In the genomic region with DNA sequence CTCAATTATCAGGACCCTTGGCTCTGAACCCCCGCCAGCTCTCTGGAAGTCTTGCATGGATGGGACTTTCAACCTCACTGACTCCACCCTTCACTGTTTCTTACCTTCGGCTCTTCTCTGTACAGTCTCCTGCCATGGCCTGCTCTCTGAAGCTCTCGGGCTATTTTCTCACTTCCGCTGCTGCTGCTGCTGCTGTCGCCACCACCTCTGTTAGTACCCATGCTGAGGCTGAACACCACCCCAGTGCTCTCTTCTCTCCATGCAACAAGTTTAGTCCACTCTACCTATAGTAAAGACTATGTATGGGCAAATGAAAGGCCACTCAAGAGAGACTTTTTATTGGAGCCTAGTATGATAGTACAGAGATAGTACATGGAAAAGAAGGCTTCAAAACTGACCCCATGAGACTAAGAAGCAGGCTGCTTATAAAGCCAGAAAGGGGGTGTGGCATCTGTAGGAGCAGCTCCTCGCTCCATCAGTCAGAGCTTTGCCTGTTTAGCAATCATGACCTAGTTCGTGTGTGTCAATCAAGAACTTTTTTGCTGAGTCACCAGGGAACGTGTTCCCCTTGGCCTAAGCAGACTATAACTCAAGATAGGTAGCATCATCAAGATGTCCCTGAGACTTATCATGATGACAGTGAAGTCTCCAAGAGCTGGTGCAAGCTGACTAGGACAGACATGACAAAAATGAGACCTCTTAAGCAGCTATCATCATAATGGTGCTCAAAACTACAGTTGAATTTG, we compare ENCODE assay signal across 17 mouse cellular contexts. TPM values are rescaled to one million over a fixed set of nuclear protein-coding genes. Genes with fewer than 3 reads are reported as not detected.
DNase-seq lines count a peak whose midpoint lies in the region; ATAC-seq and TF ChIP-seq lines count a peak whose summit lies in the region.
"Had no signal": no experiment of that assay in that cellular context is flagged by ENCODE, and none has a peak within 500 bp of the region (broad histone marks: within the 10 kb centered on the region; RNA-seq: fewer than 3 reads in every experiment).

No protein-coding gene starts in this region.

- DNase-seq in gastrocnemius, adult 2 months: no peak
- DNase-seq in gastrocnemius, postnatal 4 days (ENCODE audit: low spot score in 2 of 2): no peak
- DNase-seq in 416B (ENCODE audit: low read depth): peak; percentile 77
- DNase-seq in NIH3T3 (ENCODE audit: low read depth): peak; percentile 69
- no peak for DNase-seq in urinary bladder, adult 18-20 months (ENCODE audit: low spot score in 2 of 2)
- DNase-seq in layer of hippocampus, postnatal 14 days (ENCODE audit: low spot score in 2 of 2): no peak
- DNase-seq: cerebellum, adult 9-11 months; forebrain, postnatal 0 days; heart, adult 2 months; kidney, adult 9 months; thymus, postnatal 25 days had no signal

- TF ChIP-seq CTCF in gastrocnemius, adult 2 months (IDR thresholded peaks at IDR 0.05): no peak

- H3K4me3 ChIP-seq in gastrocnemius, adult 2 months: no peak overlapping the region
- H3K4me3 ChIP-seq: heart, adult 2 months; hindbrain, embryonic 12.5 days; megakaryocyte, embryonic 14.5 days; midbrain, embryonic 15.5 days had no signal

- peak overlapping the region; percentile 35; the same call in 1 of the 2 replicates for H3K27ac ChIP-seq in gastrocnemius, adult 2 months
- H3K27ac ChIP-seq: heart, adult 2 months; hindbrain, embryonic 12.5 days; midbrain, embryonic 15.5 days; stomach, postnatal 0 days had no signal

- intact Hi-C loops in gastrocnemius, adult 2 months (cut with DNase I): no loop called here

- ATAC-seq in megakaryocyte, adult 5-6 weeks (ENCODE audit: poor library complexity, severe bottlenecking): peak; percentile 46
- ATAC-seq: forebrain, postnatal 0 days; inflammation-experienced regulatory T-cells, adult 6 months; midbrain, embryonic 15.5 days had no signal

RNA-seq across cellular contexts. Expression of a gene that starts 2.7 kb away (rescaled TPM):
- total RNA-seq in gastrocnemius, adult 2 months (2021): 100 to 1,000 TPM; 283 to 349 TPM
- 100 to 1,000 TPM; 172 to 190 TPM for total RNA-seq in gastrocnemius, postnatal 4 days (2021)
- total RNA-seq in megakaryocyte, adult 5-6 weeks (2015): 48.3 and 76.1 TPM in 2 replicates
- 42.4 and 43.3 TPM in 2 replicates for total RNA-seq in megakaryocyte, adult 5-6 weeks (2017)
- 100 to 1,000 TPM; 131 to 140 TPM for total RNA-seq in layer of hippocampus, postnatal 14 days (2021)

RNA-seq across cellular contexts. Expression of a gene that starts 28.2 kb away (rescaled TPM):
- total RNA-seq in gastrocnemius, adult 2 months (2021): not detected
- under 1 TPM; 0.54 to 0.69 TPM for total RNA-seq in gastrocnemius, postnatal 4 days (2021)
- not detected in 2 replicates for total RNA-seq in megakaryocyte, adult 5-6 weeks (2015)
- not detected in 2 replicates for total RNA-seq in megakaryocyte, adult 5-6 weeks (2017)
- total RNA-seq in layer of hippocampus, postnatal 14 days (2021): 10 to 100 TPM; 30.5 to 33.1 TPM

Comparison
In these comparisons a context has a peak if more than half of its experiments do, and no peak if none do; other contexts are left out.
1. DNase-seq: peak in 416B (single experiment) and NIH3T3 (single experiment); none in gastrocnemius, adult 2 months (single experiment), gastrocnemius, postnatal 4 days (0 of 2), urinary bladder, adult 18-20 months (0 of 2) and layer of hippocampus, postnatal 14 days (0 of 2).
2. RNA of a gene that starts 28.2 kb away (total RNA-seq): 30.5 to 33.1 TPM in layer of hippocampus, postnatal 14 days; 0.54 to 0.69 TPM in gastrocnemius, postnatal 4 days, not detected in gastrocnemius, adult 2 months and not detected in megakaryocyte, adult 5-6 weeks; every median in the first group is over 10 times any median in the second.